Mouse (Mus musculus) liver, postnatal 0 days (tissue): ENCODE data around the gene Dydc1.

Source experiments
- CTCF ChIP-seq: sonication (generic); IDR thresholded peaks from 2 replicates; pipeline ENCODE4 v1.5.1; 2016; ENCODE audit warnings: antibody characterized with exemption, low read depth
- EP300 ChIP-seq: IDR thresholded peaks from 2 replicates; pipeline ENCODE4 v1.6.1; 2016; ENCODE audit warnings: antibody characterized with exemption, low read depth, mild to moderate bottlenecking

- TF ChIP-seq CTCF (no peak), EP300 (0 out of 2 replicates have a peak, but pooled peaks have one; percentile 8)
Measured at GRCm38 (mm10) chr14:41029303-41029702, 43.4 kb upstream of the Dydc1 start.
